Mouse (Mus musculus) v-Abl transformed pro-B cells (cell line): ENCODE results near the gene Meis2.

Source experiments
- in situ Hi-C, 2 experiments: fragments of 400-800 bp; cut with MboI; formaldehyde crosslinking; loops; one replicate each; pipeline ENCODE4 v1.15.1; 2025; ENCODE audit not compliant: unreplicated experiment in 2 of 2

Meis2 gene

GRCm38 (mm10) chr2:115875802-115876531, 189.7 kb downstream of the Meis2 start:
- in situ Hi-C loops: no loop called here

GRCm38 (mm10) chr2:115872851-115873250, 192.8 kb downstream of the Meis2 start:
- in situ Hi-C loops: no loop called here

- in situ Hi-C loops: no loop called here
Observed at GRCm38 (mm10) chr2:115869966-115870365, 195.7 kb downstream of the Meis2 start.

DNA sequence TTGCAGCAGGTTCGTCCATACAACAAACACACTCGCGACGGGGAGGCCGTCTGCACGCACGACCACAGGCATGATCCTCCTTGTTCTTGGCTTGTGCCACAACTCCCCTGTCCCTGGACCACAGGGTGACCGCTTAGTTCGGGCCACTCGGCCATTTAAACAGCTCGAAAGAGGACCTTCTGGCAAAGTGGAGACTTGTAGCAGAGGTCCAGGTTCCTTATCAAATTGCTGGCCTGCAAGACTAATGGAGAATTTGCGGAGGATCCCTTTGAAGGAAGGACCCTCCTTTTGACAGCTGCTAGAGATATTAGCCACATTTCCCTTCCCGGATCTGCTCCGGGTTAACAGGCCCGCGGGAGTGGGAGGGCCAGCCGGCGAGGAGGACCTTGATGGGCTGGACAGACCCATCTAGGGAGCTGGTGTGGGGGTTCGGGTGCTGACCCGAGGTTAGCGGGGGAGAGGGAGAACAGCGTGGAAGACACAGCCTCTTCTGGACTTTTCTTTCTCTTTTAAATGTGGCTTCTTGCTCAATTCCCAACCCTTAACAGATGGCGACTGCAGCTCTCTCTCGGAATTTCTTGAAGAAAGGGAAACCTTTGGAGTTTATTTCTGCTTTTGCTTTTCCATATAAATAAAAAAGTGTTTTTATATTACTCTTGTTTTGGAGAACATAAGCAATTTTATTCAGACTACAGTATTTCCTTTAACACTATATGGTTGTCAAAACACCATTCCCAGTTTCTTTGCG, 204.9 kb downstream of the Meis2 start:
- in situ Hi-C loops: no loop called here

DNA sequence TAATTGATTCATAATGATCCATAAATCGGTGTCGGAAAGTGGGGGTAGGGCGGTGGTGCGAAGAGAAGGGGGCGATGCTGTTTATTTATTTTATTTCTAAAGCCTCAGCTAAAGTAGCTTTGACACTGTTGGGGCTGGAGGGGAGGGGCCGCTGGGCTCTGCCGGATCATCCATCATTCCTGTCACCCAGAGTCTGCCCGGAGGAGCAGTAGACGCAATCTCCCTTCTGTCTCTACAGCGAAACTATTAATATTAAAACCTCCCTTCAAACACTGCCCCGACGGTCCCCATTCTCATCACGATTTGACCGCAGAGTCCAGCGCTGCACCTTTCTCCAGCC, 205.5 kb downstream of the Meis2 start:
- in situ Hi-C loops: no loop called here

GRCm38 (mm10) chr2:115859371-115860140, 206.1 kb downstream of the Meis2 start:
- in situ Hi-C loops: no loop called here

DNA sequence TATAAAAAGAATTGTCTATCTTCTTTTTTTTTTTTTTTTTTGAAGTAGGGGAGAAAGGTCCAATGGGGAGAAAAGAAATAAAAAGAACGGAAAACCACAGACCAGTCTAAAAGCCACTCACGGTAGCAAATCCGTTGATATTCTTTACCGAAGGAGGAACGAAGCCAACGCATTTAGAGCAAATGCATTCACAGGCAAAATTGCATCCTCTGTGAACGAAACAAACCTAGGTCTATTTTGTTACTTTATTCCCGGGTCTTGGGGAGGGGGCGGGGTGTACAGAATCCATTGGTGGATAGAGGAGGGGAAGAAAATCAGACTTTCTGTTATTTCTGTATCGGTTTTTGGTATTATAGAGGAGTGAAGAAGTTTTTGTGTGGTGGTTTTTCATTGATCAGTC, 206.7 kb downstream of the Meis2 start:
- in situ Hi-C loops: no loop called here

GRCm38 (mm10) chr2:115858246-115858645, 207.4 kb downstream of the Meis2 start:
- in situ Hi-C loops: no loop called here

GRCm38 (mm10) chr2:115857123-115858080, 208.2 kb downstream of the Meis2 start:
- in situ Hi-C loops: no loop called here

- in situ Hi-C loops: no loop called here
Observed at GRCm38 (mm10) chr2:115856401-115857073, 209.1 kb downstream of the Meis2 start.

DNA sequence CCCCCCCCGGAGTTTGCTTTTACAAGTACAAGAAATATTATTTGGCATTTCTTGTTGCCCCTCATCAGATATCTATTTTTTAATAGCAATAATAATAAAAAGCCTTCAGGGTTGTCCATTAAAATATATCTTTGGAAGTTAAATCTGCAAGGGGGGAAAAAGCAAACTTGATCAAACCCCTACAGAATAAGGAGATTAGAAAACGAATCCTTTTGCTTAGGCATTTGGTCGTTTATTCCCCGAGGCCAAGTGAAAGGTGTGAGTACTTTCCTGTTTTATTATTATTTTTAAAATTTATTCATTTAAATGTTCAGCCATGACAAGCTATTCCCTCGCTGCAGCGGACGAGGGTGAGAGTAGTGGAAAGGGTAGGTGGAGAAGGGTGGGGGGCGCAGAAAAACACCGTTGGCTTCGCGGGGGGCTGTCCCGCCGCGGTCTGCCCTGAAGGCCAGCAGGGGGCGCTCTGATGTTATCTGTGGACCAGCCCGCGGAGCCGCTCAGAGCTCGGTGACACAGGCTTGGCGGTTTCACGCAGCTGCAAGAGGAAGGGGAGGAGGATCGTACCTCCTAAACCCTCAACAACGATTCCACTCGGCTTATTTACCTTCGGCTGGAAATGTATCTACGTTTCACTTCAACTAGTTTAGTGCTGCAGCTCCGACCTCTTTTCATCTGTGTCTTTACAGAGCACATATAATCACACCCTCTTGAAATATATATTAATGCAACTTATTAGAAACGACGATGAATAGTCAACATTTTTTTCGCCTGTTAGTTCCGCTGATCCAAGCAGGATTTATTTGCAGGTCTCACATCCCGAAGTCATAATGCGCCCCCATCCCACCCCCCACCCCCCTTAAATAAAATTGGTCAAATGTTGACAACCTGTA, 209.9 kb downstream of the Meis2 start:
- in situ Hi-C loops: no loop called here

- in situ Hi-C loops: no loop called here
Observed at GRCm38 (mm10) chr2:115854828-115855311, 210.8 kb downstream of the Meis2 start.

DNA sequence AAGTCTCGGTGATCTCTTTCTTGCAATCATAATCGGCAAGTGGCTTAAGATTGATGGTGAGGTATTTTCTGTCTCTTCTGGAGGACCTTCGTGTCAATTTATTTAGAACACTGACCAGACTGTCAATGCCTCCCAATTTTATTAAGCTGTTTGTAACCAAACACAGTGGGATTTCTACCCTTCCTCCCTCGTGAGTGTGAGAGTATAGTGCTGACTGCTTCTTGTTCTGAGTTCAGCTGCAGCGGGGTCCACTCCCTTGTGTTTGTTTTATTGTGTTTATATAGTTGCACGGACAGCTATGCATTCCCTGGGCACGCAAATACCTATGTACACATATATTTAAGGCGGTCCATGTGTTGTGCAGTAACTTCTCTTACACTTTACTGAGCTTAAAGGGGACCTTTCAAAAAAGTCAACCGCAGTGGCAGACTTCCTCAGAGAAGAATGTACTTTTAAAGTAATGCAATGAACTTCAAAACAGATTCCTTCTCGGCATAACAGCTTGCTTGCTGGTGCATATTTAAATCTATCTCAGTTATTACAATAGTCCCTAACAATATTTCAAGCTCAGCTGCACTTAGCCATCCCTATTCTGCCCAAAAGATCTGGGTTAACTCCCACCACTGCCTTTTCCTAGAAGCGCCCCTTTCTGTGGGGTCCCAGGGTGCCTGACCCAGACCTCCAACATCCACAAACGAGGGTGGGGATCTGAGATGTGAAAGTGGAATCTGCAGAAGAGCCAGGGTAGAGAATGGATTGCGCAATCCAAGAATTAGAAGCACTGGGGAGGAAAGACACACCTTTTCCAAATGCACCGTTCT, 211.4 kb downstream of the Meis2 start:
- in situ Hi-C loops: no loop called here

- in situ Hi-C loops: no loop called here
Observed at GRCm38 (mm10) chr2:115853221-115853620, 212.4 kb downstream of the Meis2 start.

- in situ Hi-C loops: no loop called here
Observed at GRCm38 (mm10) chr2:115852615-115853014, 213.0 kb downstream of the Meis2 start.

DNA sequence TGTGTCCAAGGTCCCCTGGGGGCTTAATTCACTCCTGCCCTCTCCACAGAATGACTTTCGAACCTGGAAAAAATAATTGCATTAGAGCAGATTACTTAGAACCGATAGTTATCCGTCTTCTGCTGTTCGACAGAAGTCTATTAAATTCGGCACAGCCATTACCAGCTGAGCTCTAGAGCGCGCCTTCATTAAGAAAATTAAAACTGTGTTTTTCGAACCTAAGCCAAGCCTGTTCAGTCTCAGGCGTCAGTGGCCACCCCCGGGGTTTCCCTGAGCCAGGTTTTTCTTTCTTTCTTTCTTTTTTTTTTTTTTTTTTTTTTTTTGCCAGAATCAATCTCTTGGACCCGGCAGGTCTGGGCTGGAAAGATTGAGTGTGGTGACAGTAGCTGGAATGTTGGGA, 213.5 kb downstream of the Meis2 start:
- in situ Hi-C loops: no loop called here

- in situ Hi-C loops: no loop called here
Observed at GRCm38 (mm10) chr2:115850961-115851360, 214.7 kb downstream of the Meis2 start.

- in situ Hi-C loops: no loop called here
Observed at GRCm38 (mm10) chr2:115842821-115843220, 222.8 kb downstream of the Meis2 start.
